Mouse (Mus musculus): Measurements from ENCODE around the gene Gm5475. TPM values are rescaled to one million over a fixed set of nuclear protein-coding genes. Genes with fewer than 3 reads are reported as not detected.

The Gm5475 gene
- total RNA-seq, 1 experiment, result not detected

GRCm38 (mm10) chr15:100401811-100402210 lies 20.1 kb upstream of the Gm5475 start:
- Histone ChIP-seq H3K9me3 (ENCODE audit: control insufficient read depth, insufficient read depth, low read depth, low read length) (no peaks in the 10 kb centered on the region), H3K4me3 (ENCODE audit: insufficient read depth in 1 of 2, low read depth in 1 of 2, low read length in 2 of 2, poor library complexity in 1 of 2, severe bottlenecking in 1 of 2) (no peak overlapping the region), H3K27ac (ENCODE audit: insufficient read depth, low read depth, low read length, poor library complexity, severe bottlenecking) (no peak overlapping the region), H3K36me3 (ENCODE audit: control insufficient read depth, insufficient read depth, low read length, poor library complexity, severe bottlenecking) (peaks cover 47% of the 10 kb centered on the region), H3K9ac (ENCODE audit: insufficient read depth, low read depth, low read length, poor library complexity, severe bottlenecking) (no peak overlapping the region), H3K4me1 (ENCODE audit: control insufficient read depth in 2 of 2, insufficient read depth in 2 of 2, low read length in 2 of 2, poor library complexity in 1 of 2) (no peaks in the 10 kb centered on the region)
- TF ChIP-seq ZC3H11A (IDR thresholded peaks at IDR 0.05; ENCODE audit: borderline replicate concordance, low read depth, low read length) (no peak), CHD2 (IDR thresholded peaks at IDR 0.05; ENCODE audit: low read depth, low read length) (no peak), HCFC1 (IDR thresholded peaks at IDR 0.05; ENCODE audit: borderline replicate concordance, insufficient read depth, low read length) (no peak), MAFK (IDR thresholded peaks at IDR 0.05; ENCODE audit: insufficient read depth, low read depth, low read length) (no peak), ZNF384 (IDR thresholded peaks at IDR 0.05; ENCODE audit: low read depth, low read length) (no peak)
- in situ Hi-C loops (cut with MboI; ENCODE audit: low sequenced_read_pairs in 2 of 2, unreplicated experiment in 2 of 2), result no loop called here
- no peak for DNase-seq (ENCODE audit: low read depth, low spot score)

DNA sequence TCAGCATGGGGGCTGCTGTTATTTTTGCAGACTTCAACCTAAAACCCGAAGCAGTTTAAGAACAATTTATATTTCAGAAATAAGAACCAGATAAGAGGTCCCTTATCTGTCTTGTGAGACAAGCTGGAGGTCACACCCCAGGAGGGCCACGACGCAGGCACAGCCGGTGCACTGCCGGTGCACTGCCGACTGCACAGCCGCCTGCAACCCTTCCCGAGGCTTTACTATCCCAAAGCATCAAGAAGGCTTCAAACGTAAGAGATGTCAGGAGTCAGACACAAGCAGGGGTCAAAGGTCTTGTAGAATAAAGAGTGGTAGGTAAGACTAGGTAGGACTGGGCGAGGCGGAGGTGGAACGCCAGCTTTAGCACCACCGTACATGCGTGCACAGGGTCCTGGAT lies 19.6 kb upstream of the Gm5475 start:
- Histone ChIP-seq H3K4me3 (ENCODE audit: insufficient read depth in 1 of 2, low read depth in 1 of 2, low read length in 2 of 2, poor library complexity in 1 of 2, severe bottlenecking in 1 of 2) (no peak overlapping the region), H3K9me3 (ENCODE audit: control insufficient read depth, insufficient read depth, low read depth, low read length) (no peaks in the 10 kb centered on the region), H3K36me3 (ENCODE audit: control insufficient read depth, insufficient read depth, low read length, poor library complexity, severe bottlenecking) (peaks cover 47% of the 10 kb centered on the region), H3K4me1 (ENCODE audit: control insufficient read depth in 2 of 2, insufficient read depth in 2 of 2, low read length in 2 of 2, poor library complexity in 1 of 2) (no peaks in the 10 kb centered on the region), H3K9ac (ENCODE audit: insufficient read depth, low read depth, low read length, poor library complexity, severe bottlenecking) (no peak overlapping the region), H3K27ac (ENCODE audit: insufficient read depth, low read depth, low read length, poor library complexity, severe bottlenecking) (no peak overlapping the region)
- TF ChIP-seq ZNF384 (IDR thresholded peaks at IDR 0.05; ENCODE audit: low read depth, low read length), result no peak
- TF ChIP-seq ZC3H11A (IDR thresholded peaks at IDR 0.05; ENCODE audit: borderline replicate concordance, low read depth, low read length), result no peak
- no peak for TF ChIP-seq MAFK (IDR thresholded peaks at IDR 0.05; ENCODE audit: insufficient read depth, low read depth, low read length)
- no peak for TF ChIP-seq CHD2 (IDR thresholded peaks at IDR 0.05; ENCODE audit: low read depth, low read length)
- in situ Hi-C loops (cut with MboI; ENCODE audit: low sequenced_read_pairs in 2 of 2, unreplicated experiment in 2 of 2), result no loop called here
- no peak for DNase-seq (ENCODE audit: low read depth, low spot score)

DNA sequence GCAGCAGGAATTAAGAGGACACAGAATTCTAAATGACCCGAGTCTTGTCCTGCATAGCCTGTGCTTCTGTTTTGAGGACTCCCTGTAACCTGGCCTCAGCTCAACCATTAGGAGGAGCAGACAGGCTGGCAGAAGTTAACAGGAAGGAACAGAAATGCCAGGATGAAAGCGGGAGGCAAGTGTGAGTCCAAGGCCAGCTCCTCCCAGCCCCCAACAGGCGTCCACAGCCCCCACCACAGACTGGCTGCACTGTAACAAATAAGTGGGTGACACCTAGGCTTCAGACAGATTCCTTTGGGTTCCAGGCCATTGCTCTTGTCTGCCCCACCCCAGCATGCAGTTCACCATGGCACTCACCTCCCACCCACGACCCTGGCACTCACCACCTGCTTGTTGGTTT lies 19.1 kb upstream of the Gm5475 start:
- DNase-seq (ENCODE audit: low read depth, low spot score), result no peak
- no peak overlapping the region for H3K27ac ChIP-seq (ENCODE audit: insufficient read depth, low read depth, low read length, poor library complexity, severe bottlenecking)
- no peaks in the 10 kb centered on the region for H3K4me1 ChIP-seq (ENCODE audit: control insufficient read depth in 2 of 2, insufficient read depth in 2 of 2, low read length in 2 of 2, poor library complexity in 1 of 2)
- H3K36me3 ChIP-seq (ENCODE audit: control insufficient read depth, insufficient read depth, low read length, poor library complexity, severe bottlenecking), result peaks cover 42% of the 10 kb centered on the region
- no peaks in the 10 kb centered on the region for H3K9me3 ChIP-seq (ENCODE audit: control insufficient read depth, insufficient read depth, low read depth, low read length)
- no peak overlapping the region for H3K9ac ChIP-seq (ENCODE audit: insufficient read depth, low read depth, low read length, poor library complexity, severe bottlenecking)
- in situ Hi-C loops (cut with MboI; ENCODE audit: low sequenced_read_pairs in 2 of 2, unreplicated experiment in 2 of 2), result no loop called here
- H3K4me3 ChIP-seq (ENCODE audit: insufficient read depth in 1 of 2, low read depth in 1 of 2, low read length in 2 of 2, poor library complexity in 1 of 2, severe bottlenecking in 1 of 2), result no peak overlapping the region
- TF ChIP-seq MAFK (IDR thresholded peaks at IDR 0.05; ENCODE audit: insufficient read depth, low read depth, low read length), result no peak
- TF ChIP-seq CHD2 (IDR thresholded peaks at IDR 0.05; ENCODE audit: low read depth, low read length), result no peak
- no peak for TF ChIP-seq ZNF384 (IDR thresholded peaks at IDR 0.05; ENCODE audit: low read depth, low read length)
- no peak for TF ChIP-seq ZC3H11A (IDR thresholded peaks at IDR 0.05; ENCODE audit: borderline replicate concordance, low read depth, low read length)
- TF ChIP-seq HCFC1 (IDR thresholded peaks at IDR 0.05; ENCODE audit: borderline replicate concordance, insufficient read depth, low read length), result no peak

- in situ Hi-C loops (cut with MboI; ENCODE audit: low sequenced_read_pairs in 2 of 2, unreplicated experiment in 2 of 2), result no loop called here
- Histone ChIP-seq H3K36me3 (ENCODE audit: control insufficient read depth, insufficient read depth, low read length, poor library complexity, severe bottlenecking) (peaks cover 45% of the 10 kb centered on the region), H3K4me3 (ENCODE audit: insufficient read depth in 1 of 2, low read depth in 1 of 2, low read length in 2 of 2, poor library complexity in 1 of 2, severe bottlenecking in 1 of 2) (no peak overlapping the region), H3K4me1 (ENCODE audit: control insufficient read depth in 2 of 2, insufficient read depth in 2 of 2, low read length in 2 of 2, poor library complexity in 1 of 2) (no peaks in the 10 kb centered on the region), H3K9me3 (ENCODE audit: control insufficient read depth, insufficient read depth, low read depth, low read length) (no peaks in the 10 kb centered on the region), H3K27ac (ENCODE audit: insufficient read depth, low read depth, low read length, poor library complexity, severe bottlenecking) (no peak overlapping the region), H3K9ac (ENCODE audit: insufficient read depth, low read depth, low read length, poor library complexity, severe bottlenecking) (no peak overlapping the region)
- TF ChIP-seq ZC3H11A (IDR thresholded peaks at IDR 0.05; ENCODE audit: borderline replicate concordance, low read depth, low read length) (no peak), ZNF384 (IDR thresholded peaks at IDR 0.05; ENCODE audit: low read depth, low read length) (no peak), CHD2 (IDR thresholded peaks at IDR 0.05; ENCODE audit: low read depth, low read length) (no peak), MAFK (IDR thresholded peaks at IDR 0.05; ENCODE audit: insufficient read depth, low read depth, low read length) (no peak), HCFC1 (IDR thresholded peaks at IDR 0.05; ENCODE audit: borderline replicate concordance, insufficient read depth, low read length) (no peak)
- DNase-seq (ENCODE audit: low read depth, low spot score), result no peak
Measured at GRCm38 (mm10) chr15:100403318-100404000, 18.5 kb upstream of the Gm5475 start.

Measured in ES-E14 (cell line).